Mouse (Mus musculus) heart, adult 2 months (tissue): ENCODE results near the gene Dhx9.

Experiments used
- CTCF ChIP-seq: fragments of 200-600 bp; IDR thresholded peaks from 2 replicates; pipeline ENCODE4 v1.8.1; 2022; ENCODE audit warnings: antibody characterized with exemption, mild to moderate bottlenecking, moderate library complexity
- EP300 ChIP-seq: fragments of 200-500 bp; IDR thresholded peaks from 2 replicates; pipeline ENCODE4 v1.6.1; 2011; ENCODE audit warnings: low read depth, low read length, control low read depth; ENCODE audit not compliant: insufficient read depth
- POLR2A ChIP-seq: fragments of 200-500 bp; IDR thresholded peaks from 2 replicates; pipeline ENCODE4 v1.6.1; 2011; ENCODE audit warnings: mild to moderate bottlenecking, low read depth, low read length, control low read depth; ENCODE audit not compliant: insufficient read depth

DNA sequence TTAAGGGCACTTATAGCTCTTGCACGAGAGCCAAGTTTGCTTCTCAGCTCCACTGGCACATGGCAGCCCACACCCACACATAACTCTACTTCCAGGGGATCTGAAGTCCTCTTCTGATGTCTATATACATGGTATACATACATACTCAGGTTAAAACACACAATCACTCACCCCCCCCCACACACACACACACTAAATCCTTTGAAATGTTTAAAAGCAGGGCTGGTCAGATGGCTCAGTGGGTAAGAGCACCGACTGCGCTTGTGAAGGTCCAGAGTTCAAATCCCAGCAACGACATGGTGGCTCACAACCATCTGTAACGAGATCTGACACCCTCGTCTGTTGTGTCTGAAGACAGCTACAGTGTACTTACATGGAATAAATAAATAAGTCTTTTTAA, 75.7 kb downstream of the Dhx9 start:
- TF ChIP-seq CTCF = no peak
- TF ChIP-seq POLR2A = no peak
- no peak for TF ChIP-seq EP300
